8 mouse cellular contexts compared by ENCODE assay signal in genomic region chr17:49429471-49430129, GRCm38 (mm10). TPM values are rescaled to one million over a fixed set of nuclear protein-coding genes. Genes with fewer than 3 reads are reported as not detected.
DNase-seq lines count a peak whose midpoint lies in the region; ATAC-seq and TF ChIP-seq lines count a peak whose summit lies in the region.

No protein-coding gene starts in this region.

- TF ChIP-seq EP300 in stomach, postnatal 0 days (optimal IDR thresholded peaks at IDR 0.05) = no peak

- 74% methylated on average over 6 of the region's 6 CpGs for WGBS in intestine, embryonic 15.5 days
- WGBS in stomach, postnatal 0 days = 67% methylated on average over 6 of the region's 6 CpGs

- peak overlapping the region; percentile 75 for H3K4me2 ChIP-seq in intestine, embryonic 15.5 days (replicated peaks)
- H3K4me2 ChIP-seq in stomach, postnatal 0 days (replicated peaks; ENCODE audit: low read depth) = peak overlapping the region; percentile 83

- TF ChIP-seq CTCF in stomach, postnatal 0 days (IDR thresholded peaks at IDR 0.05; ENCODE audit: low read depth) = no peak

- peak; percentile 22 for DNase-seq in kidney, adult 18-20 months
- no peak for DNase-seq in kidney, adult 8-10 months
- DNase-seq in urinary bladder, postnatal 4 days (ENCODE audit: low spot score in 2 of 2) = peak; percentile 15 to 26
- no peak for DNase-seq in urinary bladder, postnatal 10 days (ENCODE audit: low spot score)
- no peak for DNase-seq in stomach, postnatal 0 days (ENCODE audit: low spot score)
- DNase-seq in gastrocnemius, postnatal 4 days (ENCODE audit: low spot score in 2 of 2) = no peak

- 0 out of 2 replicates have a peak overlapping the region, but pooled peaks have one; percentile 74 for H3K27ac ChIP-seq in intestine, embryonic 15.5 days
- H3K27ac ChIP-seq in stomach, postnatal 0 days (replicated peaks) = 0 out of 2 replicates have a peak overlapping the region, but pooled peaks have one; percentile 90

- H3K9me3 ChIP-seq in intestine, embryonic 15.5 days = no peaks in the 10 kb centered on the region
- H3K9me3 ChIP-seq in stomach, postnatal 0 days (ENCODE audit: control insufficient read depth, low read length) = no peaks in the 10 kb centered on the region

- H3K4me1 ChIP-seq in intestine, embryonic 15.5 days (replicated peaks) = peaks cover 30% of the 10 kb centered on the region
- peaks cover 9% of the 10 kb centered on the region; the same call in 1 of the 2 replicates for H3K4me1 ChIP-seq in stomach, postnatal 0 days (replicated peaks; ENCODE audit: control insufficient read depth, insufficient read depth)

- H3K9ac ChIP-seq in intestine, embryonic 15.5 days = peak overlapping the region; percentile 76; the same call in 1 of the 2 replicates
- peak overlapping the region; percentile 88; the same call in 1 of the 2 replicates for H3K9ac ChIP-seq in stomach, postnatal 0 days (ENCODE audit: low read length)

- peak overlapping the region; percentile 68 for H3K4me3 ChIP-seq in intestine, embryonic 15.5 days (replicated peaks)
- H3K4me3 ChIP-seq in stomach, postnatal 0 days (ENCODE audit: low read depth, low read length) = peak overlapping the region; percentile 75; the same call in 1 of the 2 replicates

- ATAC-seq in intestine, embryonic 15.5 days = peak; percentile 20
- ATAC-seq in stomach, postnatal 0 days (ENCODE audit: low FRiP score, low TSS enrichment) = no peak
- no peak for ATAC-seq in inflammation-experienced regulatory T-cells, adult 6 months

- no peaks in the 10 kb centered on the region for H3K27me3 ChIP-seq in intestine, embryonic 15.5 days (replicated peaks)
- no peaks in the 10 kb centered on the region for H3K27me3 ChIP-seq in stomach, postnatal 0 days (ENCODE audit: control insufficient read depth, insufficient read depth, low read length)

- no peaks in the 10 kb centered on the region for H3K36me3 ChIP-seq in intestine, embryonic 15.5 days
- H3K36me3 ChIP-seq in stomach, postnatal 0 days (ENCODE audit: control insufficient read depth, insufficient read depth, low read length) = peaks cover 3% of the 10 kb centered on the region; the same call in 1 of the 2 replicates

RNA-seq across cellular contexts. Expression of gene Mocs1, which starts 1.4 kb away (rescaled TPM):
- 8.0 and 9.3 TPM in 2 replicates for polyA plus RNA-seq in intestine, embryonic 15.5 days (2015; fragmentation: Nextera tagmentation; extraction: Ambion mirVana)
- 5.0 and 7.5 TPM in 2 replicates for polyA plus RNA-seq in stomach, postnatal 0 days (2015; fragmentation: Nextera tagmentation; extraction: Ambion mirVana)
- total RNA-seq in gastrocnemius, postnatal 4 days (2021) = 10 to 100 TPM; 20.3 to 20.8 TPM
- 10 to 100 TPM in 1 of 3 experiments, 1 to 10 TPM in 2; 9.1 to 14.6 (median 9.5) TPM for polyA plus RNA-seq in inflammation-experienced regulatory T-cells, adult 6 months (2017; shearing (Covaris generic))

Comparison
In these comparisons a context has a peak if more than half of its experiments do, and no peak if none do; other contexts are left out.
1. DNase-seq: peak in kidney, adult 18-20 months (single experiment) and urinary bladder, postnatal 4 days (2 of 2); none in kidney, adult 8-10 months (0 of 2), urinary bladder, postnatal 10 days (single experiment), stomach, postnatal 0 days (single experiment) and gastrocnemius, postnatal 4 days (0 of 2).